Mouse (Mus musculus) cerebellum, adult 2 months (tissue): Measurements from ENCODE around the gene Foxk1.

ENCODE experiments used
- CTCF ChIP-seq: fragments of 200-500 bp; IDR thresholded peaks from 2 replicates; pipeline ENCODE4 v1.5.1; 2011; ENCODE audit warnings: low read depth, mild to moderate bottlenecking, control low read depth, low read length, moderate library complexity, borderline replicate concordance; ENCODE audit not compliant: insufficient read depth
- POLR2A ChIP-seq: fragments of 200-500 bp; IDR thresholded peaks from 2 replicates; pipeline ENCODE4 v1.6.1; 2011; ENCODE audit warnings: low read length, control low read depth, borderline replicate concordance; ENCODE audit not compliant: insufficient read depth

GRCm38 (mm10) chr5:142352336-142352892 lies 48.9 kb upstream of the Foxk1 start:
- TF ChIP-seq POLR2A (no peak), CTCF (no peak)
